Mouse (Mus musculus) megakaryocyte, embryonic 14.5 days (primary cell): ENCODE data around the gene Cyb5r1.

ENCODE experiments used
- FLI1 ChIP-seq: IDR thresholded peaks from 2 replicates; pipeline ENCODE4 v1.6.1; 2012; ENCODE audit warnings: low read length, inconsistent platforms, mixed read lengths
- GATA1 ChIP-seq: IDR thresholded peaks from 3 replicates; pipeline ENCODE4 v1.6.1; 2012; ENCODE audit warnings: mixed read lengths, low read length, inconsistent platforms, borderline replicate concordance

GRCm38 (mm10) chr1:134419751-134420458, 14.5 kb downstream of the Cyb5r1 start:
- TF ChIP-seq GATA1 (no peak), FLI1 (no peak)
